Mouse (Mus musculus): ENCODE data around the gene Lrrc4b. TPM values are rescaled to one million over a fixed set of nuclear protein-coding genes. Genes with fewer than 3 reads are reported as not detected.

The Lrrc4b gene
- polyA plus RNA-seq, 2 experiments = 1.6 to 15.3 TPM

DNA sequence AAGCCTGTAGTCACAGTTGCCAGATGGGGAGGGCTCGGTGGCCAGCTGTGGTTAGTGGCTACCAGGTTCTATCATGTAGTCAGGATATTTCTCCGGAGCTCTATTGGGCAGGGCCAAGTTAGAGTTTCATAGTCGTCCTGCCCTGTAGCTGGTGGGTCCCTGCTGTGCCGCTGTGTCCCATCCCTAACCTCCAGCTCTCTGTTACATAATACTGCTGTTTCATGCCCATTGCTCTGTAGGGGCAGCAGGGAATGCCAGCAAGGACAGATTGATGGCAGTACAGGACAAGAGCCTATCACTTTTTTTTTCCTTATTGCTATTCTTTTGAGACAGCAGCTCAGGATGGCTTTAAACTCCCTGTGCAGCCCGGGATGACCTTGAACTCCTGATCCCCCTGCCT lies 7.0 kb downstream of the Lrrc4b start:
- H3K9me3 ChIP-seq (ENCODE audit: control insufficient read depth, low read length) = no peaks in the 10 kb centered on the region
- TF ChIP-seq POLR2A (IDR thresholded peaks at IDR 0.05; ENCODE audit: borderline replicate concordance, extremely low read depth, insufficient read depth, insufficient read length) = no peak
- no peaks in the 10 kb centered on the region for H3K4me1 ChIP-seq (ENCODE audit: control insufficient read depth, insufficient read depth, low read length)
- no peak overlapping the region for H3K4me3 ChIP-seq (replicated peaks; ENCODE audit: low read length)
- DNase-seq (ENCODE audit: low spot score) = no peak
- H3K27me3 ChIP-seq (ENCODE audit: control insufficient read depth, insufficient read depth, low read length) = peaks cover 14% of the 10 kb centered on the region
- WGBS = 69% methylated on average over 5 of the region's 5 CpGs
- H3K27ac ChIP-seq (replicated peaks; ENCODE audit: low read depth, low read length) = no peak overlapping the region
- no peak for ATAC-seq (ENCODE audit: low FRiP score, low read depth)
- H3K36me3 ChIP-seq (ENCODE audit: control insufficient read depth, insufficient read depth, low read length) = no peaks in the 10 kb centered on the region
- H3K9ac ChIP-seq (ENCODE audit: low read depth, low read length, severe bottlenecking) = no peak overlapping the region
- no peak overlapping the region for H3K4me2 ChIP-seq (replicated peaks; ENCODE audit: low read depth, low read length, severe bottlenecking)

DNA sequence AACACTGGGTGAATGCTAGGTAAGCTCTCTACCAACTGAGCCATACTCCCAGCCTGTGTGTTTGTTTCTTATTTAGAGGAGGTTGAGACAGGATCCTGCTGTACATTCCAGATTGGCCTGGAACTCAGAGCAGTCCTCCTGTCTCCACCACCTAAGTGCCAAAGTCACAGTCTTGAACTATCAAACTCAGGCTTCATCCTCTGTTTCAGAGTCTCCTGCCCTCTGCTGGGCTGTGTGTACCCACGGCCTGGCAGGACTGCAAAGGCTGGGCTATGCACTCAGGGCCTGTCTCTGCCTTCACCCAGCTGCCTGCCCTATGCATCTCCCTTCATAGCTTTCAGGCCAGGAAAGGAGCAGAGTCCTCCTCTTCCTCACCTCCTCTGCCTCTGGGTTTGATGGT lies 7.4 kb downstream of the Lrrc4b start:
- Histone ChIP-seq H3K4me1 (ENCODE audit: control insufficient read depth, insufficient read depth, low read length) (no peaks in the 10 kb centered on the region), H3K27me3 (ENCODE audit: control insufficient read depth, insufficient read depth, low read length) (peaks cover 15% of the 10 kb centered on the region), H3K9me3 (ENCODE audit: control insufficient read depth, low read length) (no peaks in the 10 kb centered on the region), H3K36me3 (ENCODE audit: control insufficient read depth, insufficient read depth, low read length) (no peaks in the 10 kb centered on the region), H3K4me3 (replicated peaks; ENCODE audit: low read length) (no peak overlapping the region), H3K9ac (ENCODE audit: low read depth, low read length, severe bottlenecking) (no peak overlapping the region), H3K4me2 (replicated peaks; ENCODE audit: low read depth, low read length, severe bottlenecking) (no peak overlapping the region), H3K27ac (replicated peaks; ENCODE audit: low read depth, low read length) (no peak overlapping the region)
- no peak for TF ChIP-seq POLR2A (IDR thresholded peaks at IDR 0.05; ENCODE audit: borderline replicate concordance, extremely low read depth, insufficient read depth, insufficient read length)
- DNase-seq (ENCODE audit: low spot score) = no peak
- WGBS = 9% methylated on average over 1 of the region's 1 CpGs
- ATAC-seq (ENCODE audit: low FRiP score, low read depth) = no peak

DNA sequence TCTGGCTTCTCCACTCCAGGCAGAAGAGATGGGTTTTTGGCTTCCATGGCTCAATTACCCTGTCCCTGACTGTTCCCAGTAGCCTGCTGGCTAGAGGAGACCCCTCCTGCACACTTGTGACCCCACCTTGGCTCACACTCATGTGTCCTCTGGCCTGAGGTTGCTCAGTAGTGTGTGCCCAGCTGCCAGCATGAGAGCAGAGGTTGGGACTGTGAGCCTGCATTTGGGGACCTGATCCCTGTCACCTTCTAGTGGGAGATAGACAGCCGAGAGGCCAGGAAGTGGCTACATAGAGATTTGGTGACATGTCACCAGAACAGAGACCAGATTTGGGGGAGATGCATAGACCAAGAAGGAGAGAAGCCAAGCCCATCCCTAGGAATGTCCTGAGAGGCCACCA lies 8.4 kb downstream of the Lrrc4b start:
- no peak for ATAC-seq (ENCODE audit: low FRiP score, low read depth)
- Histone ChIP-seq H3K27me3 (ENCODE audit: control insufficient read depth, insufficient read depth, low read length) (peaks cover 20% of the 10 kb centered on the region), H3K27ac (replicated peaks; ENCODE audit: low read depth, low read length) (no peak overlapping the region), H3K4me2 (replicated peaks; ENCODE audit: low read depth, low read length, severe bottlenecking) (no peak overlapping the region), H3K4me3 (replicated peaks; ENCODE audit: low read length) (no peak overlapping the region), H3K4me1 (ENCODE audit: control insufficient read depth, insufficient read depth, low read length) (peaks cover 4% of the 10 kb centered on the region; the same call in 1 of the 2 replicates), H3K36me3 (ENCODE audit: control insufficient read depth, insufficient read depth, low read length) (no peaks in the 10 kb centered on the region), H3K9ac (ENCODE audit: low read depth, low read length, severe bottlenecking) (no peak overlapping the region), H3K9me3 (ENCODE audit: control insufficient read depth, low read length) (no peaks in the 10 kb centered on the region)
- WGBS = 75% methylated on average over 1 of the region's 1 CpGs
- no peak for TF ChIP-seq POLR2A (IDR thresholded peaks at IDR 0.05; ENCODE audit: borderline replicate concordance, extremely low read depth, insufficient read depth, insufficient read length)
- DNase-seq (ENCODE audit: low spot score) = no peak

DNA sequence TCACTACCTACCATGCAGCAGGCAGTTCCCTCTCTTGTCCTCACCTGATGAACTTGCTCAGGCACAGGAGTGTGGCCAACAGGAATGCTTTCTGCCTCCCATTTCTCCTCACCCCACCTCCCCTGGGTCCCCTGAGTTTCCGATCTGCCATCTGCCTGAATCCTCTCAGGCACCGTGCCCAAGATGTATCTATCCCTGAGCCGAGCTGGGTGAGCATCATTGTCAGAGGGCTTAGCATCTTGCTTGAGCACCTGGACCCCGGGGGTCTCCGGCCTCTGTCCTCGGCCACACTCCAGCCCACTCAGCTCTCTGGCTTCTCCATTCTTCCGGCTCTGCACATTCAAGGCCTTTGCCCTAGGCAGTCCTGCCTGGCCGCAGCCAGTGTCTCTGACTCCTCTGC lies 9.1 kb downstream of the Lrrc4b start:
- Histone ChIP-seq H3K27ac (replicated peaks; ENCODE audit: low read depth, low read length) (no peak overlapping the region), H3K4me3 (replicated peaks; ENCODE audit: low read length) (no peak overlapping the region), H3K36me3 (ENCODE audit: control insufficient read depth, insufficient read depth, low read length) (no peaks in the 10 kb centered on the region), H3K9ac (ENCODE audit: low read depth, low read length, severe bottlenecking) (no peak overlapping the region), H3K27me3 (ENCODE audit: control insufficient read depth, insufficient read depth, low read length) (peaks cover 28% of the 10 kb centered on the region), H3K4me1 (ENCODE audit: control insufficient read depth, insufficient read depth, low read length) (peaks cover 5% of the 10 kb centered on the region; the same call in 1 of the 2 replicates), H3K9me3 (ENCODE audit: control insufficient read depth, low read length) (no peaks in the 10 kb centered on the region), H3K4me2 (replicated peaks; ENCODE audit: low read depth, low read length, severe bottlenecking) (no peak overlapping the region)
- DNase-seq (ENCODE audit: low spot score) (no peak), ATAC-seq (ENCODE audit: low FRiP score, low read depth) (no peak)
- WGBS = 65% methylated on average over 8 of the region's 8 CpGs
- TF ChIP-seq POLR2A (IDR thresholded peaks at IDR 0.05; ENCODE audit: borderline replicate concordance, extremely low read depth, insufficient read depth, insufficient read length) = no peak

DNA sequence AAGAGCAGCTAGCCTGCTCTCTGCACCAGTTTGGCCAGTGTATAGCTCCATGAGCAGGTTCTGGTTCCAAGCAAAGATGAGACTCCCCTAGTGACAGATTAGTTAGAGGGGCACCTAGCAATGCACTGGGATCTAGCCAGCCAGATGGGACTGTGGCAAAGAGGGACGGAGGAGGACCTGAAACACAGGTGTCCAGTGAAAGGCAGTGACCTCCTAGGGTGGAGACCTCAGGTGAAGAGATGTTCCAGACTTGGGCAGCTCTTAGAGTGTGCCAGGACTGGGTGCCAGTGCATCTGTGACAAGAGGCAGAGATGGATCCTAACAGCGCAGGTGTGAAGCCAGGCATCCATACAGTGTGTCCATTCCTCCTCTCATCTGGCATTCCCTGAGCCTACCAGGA lies 10.9 kb downstream of the Lrrc4b start:
- peaks cover 45% of the 10 kb centered on the region for H3K27me3 ChIP-seq (ENCODE audit: control insufficient read depth, insufficient read depth, low read length)
- no peaks in the 10 kb centered on the region for H3K9me3 ChIP-seq (ENCODE audit: control insufficient read depth, low read length)
- H3K9ac ChIP-seq (ENCODE audit: low read depth, low read length, severe bottlenecking) = no peak overlapping the region
- WGBS = 56% methylated on average over 2 of the region's 2 CpGs
- no peak overlapping the region for H3K27ac ChIP-seq (replicated peaks; ENCODE audit: low read depth, low read length)
- ATAC-seq (ENCODE audit: low FRiP score, low read depth) (no peak), DNase-seq (ENCODE audit: low spot score) (no peak)
- H3K4me1 ChIP-seq (ENCODE audit: control insufficient read depth, insufficient read depth, low read length) = peaks cover 5% of the 10 kb centered on the region; the same call in 1 of the 2 replicates
- no peak overlapping the region for H3K4me3 ChIP-seq (replicated peaks; ENCODE audit: low read length)
- TF ChIP-seq POLR2A (IDR thresholded peaks at IDR 0.05; ENCODE audit: borderline replicate concordance, extremely low read depth, insufficient read depth, insufficient read length) = no peak
- H3K36me3 ChIP-seq (ENCODE audit: control insufficient read depth, insufficient read depth, low read length) = no peaks in the 10 kb centered on the region
- no peak overlapping the region for H3K4me2 ChIP-seq (replicated peaks; ENCODE audit: low read depth, low read length, severe bottlenecking)

DNA sequence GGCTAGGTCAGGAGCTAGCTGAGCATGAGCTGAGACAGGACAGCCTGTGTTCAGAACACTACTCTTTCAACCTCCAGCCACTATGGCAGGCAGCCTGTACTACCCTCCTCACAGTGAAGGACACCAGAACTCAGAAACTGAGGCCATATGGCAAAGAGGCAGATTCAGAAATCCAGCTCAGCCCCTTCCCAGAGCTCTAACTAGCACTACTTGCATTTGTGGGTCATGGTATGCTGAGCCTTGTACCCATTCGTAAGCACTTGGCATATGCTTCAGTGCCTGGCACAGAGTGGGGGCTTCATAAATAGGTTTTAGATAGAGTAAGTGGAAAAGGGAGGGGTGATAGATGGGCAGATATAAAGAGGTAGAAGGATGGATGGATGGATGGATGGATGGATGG lies 11.7 kb downstream of the Lrrc4b start:
- H3K27ac ChIP-seq (replicated peaks; ENCODE audit: low read depth, low read length) = no peak overlapping the region
- H3K27me3 ChIP-seq (ENCODE audit: control insufficient read depth, insufficient read depth, low read length) = peaks cover 53% of the 10 kb centered on the region
- 87% methylated on average over 1 of the region's 1 CpGs for WGBS
- ATAC-seq (ENCODE audit: low FRiP score, low read depth) (no peak), DNase-seq (ENCODE audit: low spot score) (no peak)
- TF ChIP-seq POLR2A (IDR thresholded peaks at IDR 0.05; ENCODE audit: borderline replicate concordance, extremely low read depth, insufficient read depth, insufficient read length) = no peak
- no peak overlapping the region for H3K9ac ChIP-seq (ENCODE audit: low read depth, low read length, severe bottlenecking)
- H3K4me2 ChIP-seq (replicated peaks; ENCODE audit: low read depth, low read length, severe bottlenecking) = no peak overlapping the region
- H3K9me3 ChIP-seq (ENCODE audit: control insufficient read depth, low read length) = no peaks in the 10 kb centered on the region
- H3K4me3 ChIP-seq (replicated peaks; ENCODE audit: low read length) = no peak overlapping the region
- no peaks in the 10 kb centered on the region for H3K36me3 ChIP-seq (ENCODE audit: control insufficient read depth, insufficient read depth, low read length)
- H3K4me1 ChIP-seq (ENCODE audit: control insufficient read depth, insufficient read depth, low read length) = peaks cover 5% of the 10 kb centered on the region; the same call in 1 of the 2 replicates
